Mouse (Mus musculus) 3T3-L1 (cell line): Measurements from ENCODE around the gene Dll1.

Source experiments
- DNase-seq: peaks from one replicate; pipeline ENCODE4 v3.0.0-alpha.2; 2015; ENCODE audit warnings: low read depth, low spot score

Dll1 gene

DNA sequence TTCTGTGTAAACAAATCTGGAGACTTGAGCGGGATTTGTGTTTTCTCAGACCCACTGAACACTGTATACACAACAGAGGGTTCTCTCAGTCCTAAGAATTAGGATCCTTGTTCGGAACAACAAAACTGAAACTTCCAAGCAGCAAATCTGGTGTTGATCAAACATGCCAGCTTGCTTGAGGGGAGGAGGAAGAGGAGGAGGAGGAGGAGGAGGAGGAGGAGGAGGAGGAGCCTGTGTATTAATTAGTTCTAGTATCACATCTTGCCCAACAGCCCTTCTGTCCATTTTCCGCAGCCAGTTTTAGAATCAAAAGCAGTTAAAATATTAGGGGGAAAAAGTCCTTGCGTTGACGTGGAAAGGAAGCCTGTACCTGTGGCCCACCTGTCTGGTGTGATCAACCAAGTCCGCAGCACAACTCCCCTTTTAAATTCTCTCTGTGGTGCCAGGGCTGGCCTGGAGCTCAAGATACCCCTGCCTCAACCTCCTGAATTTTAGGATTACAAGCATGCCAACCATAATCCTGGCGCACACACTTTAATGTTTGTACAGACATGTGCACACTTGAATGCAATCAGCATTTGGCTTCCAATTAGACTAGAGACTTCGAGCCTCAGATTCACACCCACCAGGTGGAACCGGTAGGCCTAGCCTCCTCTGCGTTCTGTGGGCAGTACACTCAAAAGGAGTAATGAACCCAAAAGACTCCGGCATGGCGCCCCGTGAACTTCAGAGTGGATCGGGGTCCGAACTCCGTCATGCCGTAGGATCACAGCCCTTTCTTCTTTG lies 3.3 kb upstream of the Dll1 start:
- no peak for DNase-seq

DNA sequence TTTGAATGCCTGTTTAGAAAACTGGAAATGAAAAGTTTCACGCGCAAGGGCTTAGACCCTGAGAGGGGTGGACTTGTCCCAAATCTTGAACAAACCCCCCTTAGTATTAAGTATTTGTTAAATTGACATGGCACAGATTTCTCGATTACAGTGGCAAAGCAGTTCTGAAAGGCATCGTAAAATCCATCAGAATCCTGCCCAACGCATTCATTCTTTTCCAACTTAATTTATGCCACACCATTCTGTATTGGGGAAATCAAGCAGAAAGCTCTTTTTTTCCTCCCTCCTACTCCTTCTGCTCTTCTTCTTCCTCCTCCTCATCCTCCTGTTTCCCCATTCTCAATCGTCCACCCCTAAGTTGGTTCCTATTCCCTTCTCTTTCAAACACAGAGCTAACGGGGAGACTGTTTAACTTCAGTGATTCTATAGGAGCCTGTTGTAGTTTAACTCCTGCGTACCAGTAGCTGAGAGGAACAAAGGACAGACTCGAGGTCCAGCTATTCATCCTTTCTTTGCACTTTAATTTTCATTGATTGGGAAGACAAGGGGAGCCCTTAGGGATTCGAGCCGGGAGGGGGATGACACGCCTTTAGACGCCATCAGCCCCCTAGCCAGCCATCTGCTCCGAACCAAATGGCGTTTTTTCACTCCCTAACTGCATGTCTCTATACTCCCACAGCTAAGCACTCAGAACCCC lies 1.9 kb upstream of the Dll1 start:
- DNase-seq = no peak

DNA sequence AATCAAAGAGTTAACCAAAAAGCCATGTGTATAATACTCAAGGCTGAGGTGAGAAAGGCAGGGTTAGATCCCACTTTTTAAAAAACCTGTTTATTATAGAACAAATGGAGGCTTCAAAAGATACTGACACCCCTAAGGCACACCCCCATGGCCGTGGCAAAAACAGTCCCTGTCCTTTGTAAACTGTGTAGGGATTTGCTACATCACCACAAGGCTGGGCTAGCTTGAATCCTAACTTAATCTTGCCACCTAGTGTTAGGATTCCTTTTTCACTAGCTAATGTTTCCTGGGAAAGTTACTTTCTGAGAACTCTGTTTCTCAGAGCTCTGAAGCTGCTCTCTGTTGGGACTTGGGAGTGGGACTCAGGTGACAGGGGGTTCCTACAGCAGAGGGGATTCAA lies 1.2 kb upstream of the Dll1 start:
- peak; percentile 72 for DNase-seq

DNA sequence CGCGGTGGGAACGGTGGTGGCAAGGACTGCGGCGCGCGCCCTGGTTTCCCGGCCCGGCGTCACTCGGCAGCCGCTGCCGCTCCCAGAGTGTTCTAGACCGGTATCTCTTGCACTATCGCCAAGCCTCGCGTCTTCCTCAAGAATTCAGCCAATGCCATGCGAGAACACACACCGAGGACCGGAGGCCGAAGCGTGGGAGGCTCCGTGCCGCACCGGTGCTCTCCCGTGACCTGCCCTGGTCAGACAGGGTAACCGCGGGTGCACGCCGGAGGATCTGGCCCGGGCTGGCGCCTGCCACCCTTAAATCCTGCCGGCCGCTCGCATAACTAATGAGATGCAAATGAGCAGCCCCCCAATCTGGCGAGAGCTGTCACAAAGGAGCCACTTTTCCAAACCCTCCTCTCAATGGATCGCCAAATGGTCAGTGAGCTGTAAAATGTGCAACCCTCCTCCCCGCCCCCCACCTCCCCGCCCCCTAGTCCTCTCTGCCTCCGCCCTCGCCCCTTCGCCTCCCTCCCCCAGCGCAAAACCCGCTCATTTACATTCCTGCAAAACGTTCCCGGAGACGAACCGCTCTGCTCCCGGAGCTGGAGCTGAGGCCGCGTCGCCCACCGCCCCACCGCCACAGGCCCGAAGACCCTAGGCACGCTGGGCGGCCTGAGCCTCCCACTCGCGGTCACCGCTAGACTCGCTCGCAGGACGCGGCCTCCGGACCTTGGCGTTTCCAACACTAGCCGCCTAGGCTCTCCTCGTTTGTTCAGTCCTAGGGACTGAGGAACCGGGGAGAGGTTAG lies 775 bp downstream of the Dll1 start:
- DNase-seq = no peak

DNA sequence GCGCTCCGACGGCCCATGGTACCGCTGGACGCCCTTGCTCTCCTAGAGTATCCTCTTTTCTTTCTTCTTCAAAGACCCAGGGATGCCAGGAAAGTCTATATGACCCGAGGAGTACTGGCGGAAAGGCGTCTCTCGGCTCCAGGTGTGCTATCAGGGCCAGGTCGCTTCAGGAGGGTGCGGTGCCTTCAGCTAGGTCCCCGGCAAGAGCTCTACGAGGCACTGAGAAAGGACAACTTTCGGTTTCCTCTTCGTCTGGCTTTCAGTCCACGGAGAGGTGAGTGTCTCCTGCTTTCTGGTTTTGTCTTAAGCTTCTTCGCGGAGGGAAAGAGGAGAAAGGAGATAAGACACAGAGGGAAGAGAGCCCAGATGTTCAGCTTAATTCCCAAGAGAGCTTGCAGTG lies 1.4 kb downstream of the Dll1 start:
- DNase-seq = no peak

DNA sequence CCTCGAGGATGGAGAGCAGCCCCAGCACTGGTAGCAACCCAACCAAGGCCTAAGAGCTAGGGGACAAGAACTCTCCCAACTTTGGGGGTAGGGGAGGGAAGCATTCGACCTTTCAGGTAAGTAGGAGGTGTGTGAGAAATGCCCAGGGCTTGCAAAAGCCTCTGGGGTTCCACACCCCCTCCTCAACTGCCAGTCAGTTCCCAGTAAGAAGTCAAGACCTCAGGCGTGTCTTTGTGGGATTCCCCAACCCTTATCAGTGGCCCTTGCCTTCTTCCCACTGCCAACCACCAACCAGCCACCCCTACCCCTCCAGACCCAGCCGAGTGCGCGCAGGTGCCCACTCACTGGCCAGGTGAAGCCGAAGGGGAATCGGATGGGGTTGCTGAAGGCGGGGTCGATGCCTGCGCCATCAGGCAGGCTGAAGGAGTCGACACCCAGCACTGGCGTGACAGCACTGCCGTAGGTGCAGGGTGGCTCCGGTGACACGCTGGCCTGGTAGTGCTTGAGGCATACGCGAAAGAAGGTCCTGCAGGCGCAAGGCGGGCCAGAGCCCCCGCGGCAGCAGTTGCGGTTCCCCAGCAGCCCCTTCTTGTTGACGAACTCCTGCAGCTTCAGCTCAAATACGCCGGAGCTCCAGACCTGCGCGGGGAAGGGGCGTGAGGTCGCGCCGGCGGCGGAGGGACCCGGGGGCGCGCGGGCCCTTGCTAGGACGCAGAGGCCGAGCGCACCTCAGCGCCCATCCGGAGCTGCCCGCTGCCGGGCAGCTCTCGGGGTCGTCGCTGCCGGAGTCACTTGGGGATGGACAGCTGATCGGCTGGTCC lies 2.1 kb downstream of the Dll1 start:
- no peak for DNase-seq

DNA sequence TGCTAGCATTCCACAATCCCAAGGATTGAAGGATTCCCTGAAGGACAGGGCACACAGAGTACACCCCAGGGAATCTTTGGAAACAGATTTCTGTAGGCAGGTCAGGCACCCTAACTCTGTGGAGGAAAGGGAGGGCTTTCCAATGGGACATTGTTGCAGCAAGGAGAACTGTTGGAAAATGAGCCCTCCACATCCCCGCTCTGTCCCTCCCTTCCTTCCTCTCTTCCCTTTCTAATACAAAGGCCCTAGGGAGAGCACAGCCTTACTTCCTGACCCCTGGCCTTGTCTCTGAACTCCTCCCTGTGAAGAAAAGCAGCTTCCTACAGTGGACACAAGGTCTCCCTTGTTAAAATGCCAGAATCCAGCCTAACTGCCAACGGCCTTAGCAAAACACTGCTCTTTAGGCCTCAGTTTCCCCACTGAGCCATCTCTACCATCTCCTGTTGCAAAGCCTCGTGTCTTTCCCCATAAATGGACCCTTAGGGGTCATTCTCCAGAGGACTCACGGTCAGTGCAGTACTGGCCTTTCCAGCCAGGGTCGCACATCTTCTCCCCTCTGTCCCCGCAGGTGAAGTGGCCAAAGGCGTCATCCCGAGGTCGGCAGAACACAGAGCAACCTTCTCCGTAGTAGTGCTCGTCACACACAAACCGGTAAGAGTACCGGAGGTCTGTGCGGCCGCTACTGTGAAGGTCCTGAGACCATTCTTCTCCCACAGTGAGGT lies 3.6 kb downstream of the Dll1 start:
- no peak for DNase-seq

DNA sequence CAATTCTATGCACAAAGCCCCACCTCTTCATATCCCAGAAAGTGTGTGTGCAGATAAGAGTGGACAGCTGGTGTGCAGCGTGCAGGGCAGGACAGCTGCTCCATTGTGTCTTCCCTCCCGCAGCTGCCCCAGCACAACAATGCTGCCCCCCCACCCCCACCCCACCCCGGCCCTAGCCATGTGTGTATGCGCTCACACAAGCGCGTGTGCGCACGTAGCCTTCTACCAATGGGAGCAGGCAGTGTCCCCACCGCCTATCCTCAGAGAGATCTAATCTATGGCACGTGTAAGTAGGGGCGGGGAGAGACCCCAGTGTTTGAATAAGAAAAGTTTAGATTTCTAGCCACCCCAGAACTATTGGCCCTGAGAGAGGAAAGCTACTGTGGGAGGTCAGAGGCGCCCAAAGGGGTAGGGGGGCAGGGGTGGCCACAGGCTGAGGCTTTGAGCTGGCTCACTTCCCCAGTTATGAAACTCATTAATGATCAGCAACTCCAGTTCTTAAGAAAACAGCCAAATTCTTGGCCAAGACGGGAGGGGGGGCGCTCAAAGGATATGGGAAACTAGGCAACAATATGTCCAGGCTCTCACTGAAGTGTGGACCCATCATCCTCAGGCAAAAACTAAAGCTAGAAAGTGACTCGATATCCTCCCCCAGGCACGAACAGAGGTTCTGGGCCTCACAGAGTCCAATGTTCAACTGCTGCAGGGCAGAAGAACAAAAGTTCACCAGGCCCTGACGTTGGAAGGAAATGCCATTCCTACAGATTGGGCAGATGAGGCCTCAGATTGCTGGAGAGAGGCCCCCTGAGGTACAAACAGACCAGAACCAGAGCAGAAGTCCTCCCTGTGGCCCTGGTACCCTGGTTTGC lies 4.5 kb downstream of the Dll1 start:
- DNase-seq = no peak

DNA sequence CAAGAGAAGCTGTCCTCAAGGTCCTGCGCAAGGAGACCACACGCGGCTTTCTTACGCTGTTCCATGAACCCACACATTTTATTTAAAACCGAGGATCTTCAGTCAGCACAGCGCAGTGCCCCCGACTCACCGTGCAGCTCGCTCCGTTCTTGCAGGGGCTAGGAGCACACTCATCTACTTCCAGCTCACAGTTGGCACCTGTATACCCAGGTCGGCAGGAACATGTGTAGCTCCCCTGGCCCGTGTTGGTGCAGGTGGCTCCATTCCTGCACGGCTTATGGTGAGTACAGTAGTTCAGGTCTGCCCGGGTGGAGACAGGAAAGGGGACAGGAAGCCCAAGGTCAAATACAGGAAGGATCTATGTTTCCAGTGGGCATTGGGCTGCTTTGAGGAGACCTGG lies 6.3 kb downstream of the Dll1 start:
- DNase-seq = no peak

DNA sequence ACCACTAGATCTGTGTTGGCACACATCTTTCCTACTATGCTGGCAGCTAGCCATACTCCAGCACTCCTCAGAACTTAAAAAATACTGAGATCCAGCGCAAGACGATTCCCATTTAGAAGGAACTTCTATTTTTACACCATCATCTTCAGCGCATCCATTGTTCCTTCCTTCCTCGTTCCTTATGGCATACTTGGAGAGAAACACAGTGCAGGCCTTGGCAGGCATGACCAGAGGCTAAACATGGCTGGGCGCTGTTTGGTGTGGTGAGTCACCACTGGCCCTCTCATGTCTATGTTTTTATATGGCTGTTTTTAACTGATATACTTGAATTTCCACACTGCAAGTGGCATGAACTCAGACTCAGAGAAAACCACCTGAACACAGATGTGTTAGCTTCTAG lies 11.0 kb downstream of the Dll1 start:
- DNase-seq = peak; percentile 93

DNA sequence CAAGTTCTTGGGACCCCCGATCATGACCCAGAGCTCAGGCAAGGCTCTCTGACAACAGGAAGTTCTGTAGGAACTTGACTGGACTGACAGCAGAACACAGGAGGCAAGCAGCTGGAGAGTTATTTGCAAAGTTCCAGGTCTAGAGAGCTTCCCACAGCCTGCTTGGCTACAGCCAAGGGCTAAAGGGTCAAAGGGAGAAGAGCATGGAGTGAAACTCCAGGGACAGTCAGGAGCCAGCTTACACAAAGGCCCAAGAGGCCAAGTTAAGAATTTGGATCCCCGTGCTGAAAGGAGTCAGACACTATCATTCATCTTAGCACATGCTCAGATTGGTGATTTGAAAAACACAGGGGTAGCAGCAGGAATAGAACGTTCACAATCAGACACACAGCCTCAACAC lies 13.0 kb downstream of the Dll1 start:
- no peak for DNase-seq

DNA sequence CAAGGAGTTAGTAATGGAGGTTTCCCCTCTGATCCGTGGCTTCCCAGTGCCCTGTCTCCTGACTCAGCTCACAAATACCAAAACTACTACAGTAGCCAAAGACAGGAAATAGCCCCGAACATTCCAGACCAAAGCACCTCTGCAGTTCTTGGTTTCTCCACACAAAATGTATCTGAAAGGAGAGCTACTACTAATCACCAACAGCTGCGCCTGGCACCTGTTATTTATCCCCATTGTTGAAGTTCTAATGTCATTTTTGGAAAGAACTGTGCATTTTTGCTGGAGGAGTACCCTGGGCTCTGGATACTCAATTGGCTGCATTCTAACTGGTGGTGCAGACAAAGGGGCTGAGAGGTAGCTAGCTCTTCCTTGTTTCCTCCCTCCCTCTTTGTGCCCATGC lies 19.6 kb downstream of the Dll1 start:
- DNase-seq = peak; percentile 61

DNA sequence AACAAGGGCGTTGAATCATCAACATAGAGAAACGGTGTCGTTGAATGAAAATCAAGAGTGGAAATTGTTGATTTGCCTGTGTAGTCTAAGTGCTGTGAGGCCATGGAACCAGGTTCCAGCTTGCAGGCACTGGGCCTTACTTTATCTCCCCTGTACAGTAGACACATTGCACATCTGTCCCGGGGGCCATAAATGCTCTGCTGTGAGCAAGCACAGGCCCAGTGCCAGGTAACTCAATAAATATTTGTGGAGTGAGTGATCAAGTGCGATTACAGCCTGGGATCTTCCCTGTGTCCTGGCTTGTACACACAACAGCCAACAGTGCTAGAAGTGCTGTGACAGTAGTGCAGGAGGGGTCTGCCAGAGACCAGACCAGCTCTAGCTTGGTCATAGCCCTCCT lies 20.1 kb downstream of the Dll1 start:
- peak; percentile 65 for DNase-seq

DNA sequence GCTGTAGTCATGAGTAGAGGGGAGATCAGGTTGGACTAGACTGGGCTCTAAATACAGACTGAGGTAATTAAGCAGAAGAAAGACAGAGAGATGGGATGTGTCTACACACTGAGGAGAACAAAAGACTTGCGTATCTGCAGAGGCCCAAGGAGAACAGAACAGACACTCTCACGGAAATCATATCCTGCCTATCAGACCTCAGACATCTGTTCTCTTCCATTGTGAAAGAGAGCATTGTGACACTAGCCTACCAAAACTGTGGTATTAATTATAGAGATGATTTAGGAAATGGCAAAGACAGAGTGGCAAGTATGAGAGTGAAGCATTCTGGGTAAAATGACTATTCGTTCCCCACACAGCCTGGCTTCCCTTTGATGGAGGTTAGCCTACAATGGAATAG lies 21.6 kb downstream of the Dll1 start:
- no peak for DNase-seq

DNA sequence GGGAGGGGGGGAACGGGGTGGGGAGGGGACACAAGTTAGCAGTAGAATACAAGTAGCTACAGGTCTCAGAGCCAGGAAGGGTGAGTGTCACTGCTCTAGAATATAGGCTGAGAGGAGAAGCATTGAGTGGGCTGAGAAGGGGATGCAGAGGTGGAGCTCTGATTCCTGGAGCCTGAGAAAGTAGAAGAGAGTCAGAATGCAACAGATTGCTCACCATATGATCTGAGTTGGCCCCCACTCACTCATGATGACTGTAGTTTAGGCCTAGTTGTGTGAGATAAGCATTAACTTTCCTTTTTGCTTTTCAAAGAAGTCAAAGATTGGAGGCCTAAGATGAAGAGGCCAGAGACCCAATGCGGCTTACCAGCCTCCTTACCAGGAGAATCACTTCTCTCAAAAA lies 22.7 kb downstream of the Dll1 start:
- DNase-seq = no peak

DNA sequence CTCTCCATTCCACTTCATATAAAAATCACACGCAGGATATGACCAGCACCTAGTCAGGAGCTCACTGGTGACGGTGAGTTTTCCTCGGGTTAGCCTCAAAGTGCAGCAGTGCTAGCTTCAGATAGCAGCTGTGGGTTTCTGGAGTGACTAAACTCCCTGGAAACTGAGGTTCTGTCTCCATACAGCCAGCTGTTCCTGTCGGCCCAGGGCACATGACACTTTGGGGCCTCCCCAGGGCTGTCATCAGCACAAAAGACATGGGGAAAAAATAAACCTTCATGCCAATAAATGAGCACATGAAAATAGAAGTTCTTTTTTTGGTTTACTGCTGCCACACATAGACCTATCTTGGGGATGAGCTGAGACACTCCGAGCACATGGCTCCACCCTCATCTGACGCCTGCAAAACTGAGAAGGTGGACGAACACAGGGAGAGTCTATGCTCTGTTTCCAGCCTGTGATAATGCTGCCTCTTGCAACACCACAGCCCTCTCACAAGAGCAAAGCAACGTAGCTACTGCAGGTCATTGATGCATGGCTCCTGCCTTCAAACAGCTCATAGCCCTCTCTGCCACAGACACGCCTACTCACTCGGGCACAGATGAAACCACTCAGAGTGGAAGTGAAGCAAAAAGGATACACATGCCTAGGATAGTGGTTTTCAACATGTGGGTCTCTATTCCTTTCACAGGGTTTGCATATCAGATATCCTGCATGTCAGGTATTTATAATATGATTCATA lies 23.6 kb downstream of the Dll1 start:
- no peak for DNase-seq

DNA sequence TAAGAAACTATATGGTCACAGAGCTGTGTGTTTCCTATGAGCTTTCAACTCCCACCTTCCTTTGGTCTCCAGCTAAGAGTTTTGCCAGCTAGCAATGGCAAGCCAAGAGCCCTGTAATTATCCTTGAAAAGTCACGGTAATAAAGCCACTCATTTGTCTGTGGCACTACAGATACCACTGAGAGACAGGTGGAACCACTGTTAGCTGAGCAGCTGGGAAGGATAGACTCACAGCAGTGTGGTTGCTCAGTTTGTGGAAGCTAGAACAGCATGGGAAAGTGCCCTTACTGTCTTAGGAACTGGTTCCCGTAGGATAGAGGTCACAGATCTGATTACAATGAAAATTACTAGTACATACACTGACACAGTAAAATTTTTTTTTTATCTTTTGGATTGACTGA lies 26.5 kb downstream of the Dll1 start:
- no peak for DNase-seq

DNA sequence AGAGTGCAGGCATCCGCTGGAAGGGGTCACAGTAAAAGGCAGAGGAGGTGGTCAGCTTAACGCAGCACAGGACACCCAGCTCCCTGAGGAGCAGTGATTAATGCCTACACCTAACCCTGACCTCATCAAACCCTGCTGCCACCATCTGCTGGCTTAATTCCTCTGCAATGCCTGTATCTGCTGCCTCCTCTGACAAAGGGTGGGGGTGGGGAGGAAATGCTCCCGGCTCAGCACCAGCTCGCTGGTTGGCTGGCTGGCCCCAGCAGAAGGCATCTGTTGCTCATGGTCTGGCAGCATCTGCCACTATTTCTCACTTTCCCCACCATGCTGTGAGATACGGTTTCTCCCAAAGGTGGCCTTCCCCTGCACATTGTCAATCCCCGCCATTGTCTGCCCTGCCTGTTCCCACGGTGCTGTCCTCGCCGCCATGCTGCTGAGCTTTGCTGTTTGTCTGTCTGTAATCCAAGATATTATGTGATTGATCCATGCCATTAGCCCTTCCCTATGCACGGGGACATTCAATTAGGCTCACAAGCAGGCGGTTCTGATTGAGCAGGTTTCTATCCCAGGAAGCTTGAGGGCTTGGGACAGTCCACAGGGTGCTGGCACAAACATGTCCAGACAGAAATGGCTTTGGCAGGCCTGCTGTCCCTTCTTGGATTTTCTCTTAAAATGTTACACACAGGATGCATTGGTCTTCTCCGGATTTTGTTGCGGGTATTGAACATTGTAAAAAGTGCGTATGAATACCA lies 33.4 kb downstream of the Dll1 start:
- DNase-seq = no peak

DNA sequence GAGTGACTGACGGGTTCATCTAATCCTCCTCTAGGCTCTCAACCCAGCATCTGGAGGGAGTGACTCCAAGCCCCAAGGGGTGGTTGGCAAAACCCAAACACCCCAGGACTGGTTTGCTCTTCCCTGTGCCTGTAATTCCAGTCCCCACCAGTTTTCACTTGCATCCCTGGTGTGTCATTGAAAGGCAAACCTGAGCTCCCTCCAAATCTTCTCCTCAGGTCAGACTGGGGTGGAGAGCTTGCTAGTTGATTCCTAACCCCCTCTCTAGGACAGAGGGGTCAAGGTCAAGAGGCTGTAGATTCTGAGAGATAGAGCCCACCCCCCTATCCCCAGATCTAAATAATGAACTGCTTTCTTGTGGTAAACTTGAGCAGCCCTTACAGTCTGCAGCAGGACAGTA lies 38.8 kb downstream of the Dll1 start:
- no peak for DNase-seq
